Mouse (Mus musculus): Measurements from ENCODE around the gene Esrrg. TPM values are rescaled to one million over a fixed set of nuclear protein-coding genes. Genes with fewer than 3 reads are reported as not detected.
A peak's percentile ranks its signal among the peaks of the same experiment; 100 is the strongest.

The Esrrg gene
- polyA plus RNA-seq, 1 experiment from 2014 or later = 31.6 TPM

GRCm38 (mm10) chr1:188186440-188187117 lies 578.0 kb downstream of the Esrrg start:
- Histone ChIP-seq H3K9ac (replicated peaks) (no peak overlapping the region), H3K4me3 (replicated peaks) (no peak overlapping the region), H3K27ac (replicated peaks) (no peak overlapping the region), H3K27me3 (replicated peaks) (peaks cover 22% of the 10 kb centered on the region), H3K4me2 (peak overlapping the region; percentile 38), H3K4me1 (peaks cover 33% of the 10 kb centered on the region), H3K36me3 (no peaks in the 10 kb centered on the region), H3K9me3 (replicated peaks) (no peaks in the 10 kb centered on the region)
- WGBS = 21% methylated on average over 17 of the region's 17 CpGs
- ATAC-seq (ENCODE audit: low FRiP score) = peak; percentile 50

GRCm38 (mm10) chr1:188192971-188193370 lies 584.4 kb downstream of the Esrrg start:
- ATAC-seq (ENCODE audit: low FRiP score) = no peak
- Histone ChIP-seq H3K4me3 (replicated peaks) (no peak overlapping the region), H3K9me3 (replicated peaks) (no peaks in the 10 kb centered on the region), H3K9ac (replicated peaks) (no peak overlapping the region), H3K36me3 (no peaks in the 10 kb centered on the region), H3K4me1 (0 out of 2 replicates have a peak, but pooled peaks cover 3% of the 10 kb centered on the region), H3K4me2 (no peak overlapping the region), H3K27me3 (replicated peaks) (0 out of 2 replicates have a peak, but pooled peaks cover 9% of the 10 kb centered on the region), H3K27ac (replicated peaks) (no peak overlapping the region)
- 92% methylated on average over 2 of the region's 2 CpGs for WGBS

GRCm38 (mm10) chr1:188207421-188207820 lies 598.8 kb downstream of the Esrrg start:
- no peak for ATAC-seq (ENCODE audit: low FRiP score)
- Histone ChIP-seq H3K4me2 (no peak overlapping the region), H3K9ac (replicated peaks) (no peak overlapping the region), H3K9me3 (replicated peaks) (no peaks in the 10 kb centered on the region), H3K4me1 (0 out of 2 replicates have a peak, but pooled peaks cover 2% of the 10 kb centered on the region), H3K4me3 (replicated peaks) (no peak overlapping the region), H3K27me3 (replicated peaks) (no peaks in the 10 kb centered on the region), H3K36me3 (no peaks in the 10 kb centered on the region), H3K27ac (replicated peaks) (no peak overlapping the region)
- WGBS = 28% methylated on average over 6 of the region's 6 CpGs

- Histone ChIP-seq H3K27ac (replicated peaks) (no peak overlapping the region), H3K27me3 (replicated peaks) (no peaks in the 10 kb centered on the region), H3K4me3 (replicated peaks) (no peak overlapping the region), H3K4me1 (0 out of 2 replicates have a peak, but pooled peaks cover 2% of the 10 kb centered on the region), H3K9ac (replicated peaks) (no peak overlapping the region), H3K36me3 (no peaks in the 10 kb centered on the region), H3K9me3 (replicated peaks) (no peaks in the 10 kb centered on the region), H3K4me2 (no peak overlapping the region)
- WGBS = 81% methylated on average over 1 of the region's 1 CpGs
- no peak for ATAC-seq (ENCODE audit: low FRiP score)
Observed at GRCm38 (mm10) chr1:188209025-188209424, 600.4 kb downstream of the Esrrg start.

- Histone ChIP-seq H3K27ac (replicated peaks) (no peak overlapping the region), H3K36me3 (no peaks in the 10 kb centered on the region), H3K4me2 (no peak overlapping the region), H3K9ac (replicated peaks) (no peak overlapping the region), H3K9me3 (replicated peaks) (no peaks in the 10 kb centered on the region), H3K4me3 (replicated peaks) (no peak overlapping the region), H3K4me1 (no peaks in the 10 kb centered on the region), H3K27me3 (replicated peaks) (no peaks in the 10 kb centered on the region; the same call in 1 of the 2 replicates)
- 67% methylated on average over 10 of the region's 10 CpGs for WGBS
- ATAC-seq (ENCODE audit: low FRiP score) = no peak
Observed at GRCm38 (mm10) chr1:188214885-188215611, 606.5 kb downstream of the Esrrg start.

- H3K9me3 ChIP-seq (replicated peaks) = no peaks in the 10 kb centered on the region
- no peaks in the 10 kb centered on the region for H3K4me1 ChIP-seq
- no peak overlapping the region for H3K4me2 ChIP-seq
- H3K27me3 ChIP-seq (replicated peaks) = no peaks in the 10 kb centered on the region
- ATAC-seq (ENCODE audit: low FRiP score) = no peak
- H3K27ac ChIP-seq (replicated peaks) = no peak overlapping the region
- H3K9ac ChIP-seq (replicated peaks) = no peak overlapping the region
- H3K36me3 ChIP-seq = no peaks in the 10 kb centered on the region
- 90% methylated on average over 4 of the region's 4 CpGs for WGBS
- no peak overlapping the region for H3K4me3 ChIP-seq (replicated peaks)
Observed at GRCm38 (mm10) chr1:188221226-188221792, 612.7 kb downstream of the Esrrg start.

GRCm38 (mm10) chr1:188233036-188233724 lies 624.6 kb downstream of the Esrrg start:
- no peak overlapping the region for H3K4me3 ChIP-seq (replicated peaks)
- no peak overlapping the region for H3K9ac ChIP-seq (replicated peaks)
- ATAC-seq (ENCODE audit: low FRiP score) = no peak
- H3K4me1 ChIP-seq = no peaks in the 10 kb centered on the region
- WGBS = 87% methylated on average over 5 of the region's 5 CpGs
- no peaks in the 10 kb centered on the region for H3K36me3 ChIP-seq
- H3K9me3 ChIP-seq (replicated peaks) = no peaks in the 10 kb centered on the region
- H3K27me3 ChIP-seq (replicated peaks) = no peaks in the 10 kb centered on the region
- no peak overlapping the region for H3K4me2 ChIP-seq
- H3K27ac ChIP-seq (replicated peaks) = no peak overlapping the region

- Histone ChIP-seq H3K4me1 (no peaks in the 10 kb centered on the region), H3K36me3 (no peaks in the 10 kb centered on the region), H3K4me3 (replicated peaks) (no peak overlapping the region), H3K27ac (replicated peaks) (no peak overlapping the region), H3K9ac (replicated peaks) (no peak overlapping the region), H3K4me2 (no peak overlapping the region), H3K9me3 (replicated peaks) (no peaks in the 10 kb centered on the region), H3K27me3 (replicated peaks) (no peaks in the 10 kb centered on the region)
- ATAC-seq (ENCODE audit: low FRiP score) = no peak
Observed at GRCm38 (mm10) chr1:188238636-188239035, 630.0 kb downstream of the Esrrg start.

GRCm38 (mm10) chr1:188241766-188242165 lies 633.2 kb downstream of the Esrrg start:
- Histone ChIP-seq H3K27ac (replicated peaks) (no peak overlapping the region), H3K4me2 (no peak overlapping the region), H3K4me3 (replicated peaks) (no peak overlapping the region), H3K9ac (replicated peaks) (no peak overlapping the region), H3K4me1 (no peaks in the 10 kb centered on the region), H3K27me3 (replicated peaks) (no peaks in the 10 kb centered on the region), H3K36me3 (no peaks in the 10 kb centered on the region), H3K9me3 (replicated peaks) (no peaks in the 10 kb centered on the region)
- WGBS = 88% methylated on average over 10 of the region's 10 CpGs
- no peak for ATAC-seq (ENCODE audit: low FRiP score)

- H3K4me3 ChIP-seq (replicated peaks) = no peak overlapping the region
- no peak overlapping the region for H3K4me2 ChIP-seq
- ATAC-seq (ENCODE audit: low FRiP score) = no peak
- no peaks in the 10 kb centered on the region for H3K9me3 ChIP-seq (replicated peaks)
- H3K27me3 ChIP-seq (replicated peaks) = no peaks in the 10 kb centered on the region
- no peaks in the 10 kb centered on the region for H3K36me3 ChIP-seq
- 87% methylated on average over 7 of the region's 7 CpGs for WGBS
- peaks cover 7% of the 10 kb centered on the region; the same call in 1 of the 2 replicates for H3K4me1 ChIP-seq
- H3K9ac ChIP-seq (replicated peaks) = no peak overlapping the region
- no peak overlapping the region for H3K27ac ChIP-seq (replicated peaks)
Observed at GRCm38 (mm10) chr1:188257500-188257899, 648.9 kb downstream of the Esrrg start.

- Histone ChIP-seq H3K4me1 (peaks cover 7% of the 10 kb centered on the region; the same call in 1 of the 2 replicates), H3K27me3 (replicated peaks) (no peaks in the 10 kb centered on the region), H3K27ac (replicated peaks) (no peak overlapping the region), H3K36me3 (no peaks in the 10 kb centered on the region), H3K4me3 (replicated peaks) (no peak overlapping the region), H3K9me3 (replicated peaks) (no peaks in the 10 kb centered on the region), H3K9ac (replicated peaks) (no peak overlapping the region), H3K4me2 (no peak overlapping the region)
- 48% methylated on average over 6 of the region's 6 CpGs for WGBS
- ATAC-seq (ENCODE audit: low FRiP score) = no peak
Observed at GRCm38 (mm10) chr1:188260259-188261107, 651.9 kb downstream of the Esrrg start.
